Mouse (Mus musculus) naive thymus-derived CD4-positive, alpha-beta T cell, adult 5 months (primary cell): ENCODE measurements around the gene Tbl1xr1. TPM values are rescaled to one million over a fixed set of nuclear protein-coding genes. Genes with fewer than 3 reads are reported as not detected.

Source experiments
- polyA plus RNA-seq: library from polyadenylated mRNA; unstranded; fragments of 100-300 nt; shearing (Covaris generic); gene quantifications from one replicate; pipeline ENCODE4 v1.2.1, GENCODE M21; 2017

Tbl1xr1 gene
- 73.7 TPM for polyA plus RNA-seq

GRCm38 (mm10) chr3:22076561-22076935 is at the start of gene Tbl1xr1:
Gene Tbl1xr1, plus strand, starts transcription at chr3:22076652.

